Mouse (Mus musculus): Measurements from ENCODE around the gene Ifnl2. TPM values are rescaled to one million over a fixed set of nuclear protein-coding genes. Genes with fewer than 3 reads are reported as not detected.
"Not testable (repeated sequence)": the region's sequence is repeated elsewhere in the genome, so short reads cannot be mapped to it uniquely, and the experiment has no call there.

Gene Ifnl2
- polyA plus RNA-seq, 1 experiment from 2014 or later, result not detected

GRCm38 (mm10) chr7:28540526-28540925 lies 30.3 kb upstream of the Ifnl2 start, which contains the start of gene Sycn:
Gene Sycn, plus strand, starts transcription at chr7:28540885.
- no peak for ATAC-seq (ENCODE audit: low FRiP score, low read depth)
- peaks cover 23% of the 10 kb centered on the region for H3K27me3 ChIP-seq
- no peaks in the 10 kb centered on the region for H3K9me3 ChIP-seq
- H3K4me2 ChIP-seq (replicated peaks), result no peak within 1 kb of the TSS
- H3K4me1 ChIP-seq, result 0 out of 2 replicates have a peak, but pooled peaks cover 5% of the 10 kb centered on the region
- WGBS, result 73% methylated on average over 4 of the region's 4 CpGs
- H3K27ac ChIP-seq, result no peak within 1 kb of the TSS
- H3K9ac ChIP-seq, result no peak within 1 kb of the TSS
- no peak within 1 kb of the TSS for H3K4me3 ChIP-seq
- no peaks in the 10 kb centered on the region for H3K36me3 ChIP-seq

- WGBS, result 80% methylated on average over 6 of the region's 6 CpGs
- H3K4me2 ChIP-seq (replicated peaks); H3K36me3 ChIP-seq; H3K4me1 ChIP-seq; H3K27ac ChIP-seq; H3K27me3 ChIP-seq; H3K9me3 ChIP-seq; ATAC-seq (ENCODE audit: low FRiP score, low read depth); H3K9ac ChIP-seq; H3K4me3 ChIP-seq: not testable (repeated sequence)
Observed at GRCm38 (mm10) chr7:28538886-28539285, 28.6 kb upstream of the Ifnl2 start.

GRCm38 (mm10) chr7:28532005-28532404 lies 21.8 kb upstream of the Ifnl2 start:
- Histone ChIP-seq H3K9ac (no peak overlapping the region), H3K4me2 (replicated peaks) (no peak overlapping the region), H3K4me1 (no peaks in the 10 kb centered on the region; the same call in 1 of the 2 replicates), H3K9me3 (no peaks in the 10 kb centered on the region), H3K27ac (no peak overlapping the region), H3K27me3 (peaks cover 4% of the 10 kb centered on the region; the same call in 1 of the 2 replicates), H3K36me3 (no peaks in the 10 kb centered on the region), H3K4me3 (no peak overlapping the region)
- ATAC-seq (ENCODE audit: low FRiP score, low read depth), result no peak
- 48% methylated on average over 8 of the region's 8 CpGs for WGBS

- H3K36me3 ChIP-seq, result no peaks in the 10 kb centered on the region
- H3K9ac ChIP-seq, result no peak overlapping the region
- H3K4me2 ChIP-seq (replicated peaks), result peak overlapping the region; percentile 9; the same call in 1 of the 2 replicates
- H3K27ac ChIP-seq, result no peak overlapping the region
- whole genome bisulfite sequencing, result 6% methylated on average over 19 of the region's 19 CpGs
- no peaks in the 10 kb centered on the region for H3K9me3 ChIP-seq
- no peak overlapping the region for H3K4me3 ChIP-seq
- peaks cover 4% of the 10 kb centered on the region; the same call in 1 of the 2 replicates for H3K27me3 ChIP-seq
- no peak; the same call in 1 of the 2 replicates for ATAC-seq (ENCODE audit: low FRiP score, low read depth)
- H3K4me1 ChIP-seq, result no peaks in the 10 kb centered on the region; the same call in 1 of the 2 replicates
Observed at GRCm38 (mm10) chr7:28527922-28528719, 17.9 kb upstream of the Ifnl2 start.

- WGBS, result 69% methylated on average over 5 of the region's 6 CpGs
- not testable (repeated sequence) for ATAC-seq (ENCODE audit: low FRiP score, low read depth); H3K9ac ChIP-seq; H3K4me3 ChIP-seq; H3K27me3 ChIP-seq; H3K27ac ChIP-seq; H3K4me2 ChIP-seq (replicated peaks); H3K4me1 ChIP-seq; H3K36me3 ChIP-seq; H3K9me3 ChIP-seq
Observed at GRCm38 (mm10) chr7:28522536-28522935, 12.3 kb upstream of the Ifnl2 start, which contains the start of gene Ifnl3. Gene Ifnl3, plus strand, starts transcription at chr7:28522836.

GRCm38 (mm10) chr7:28511441-28511840 lies 1.2 kb upstream of the Ifnl2 start:
- WGBS, result 73% methylated on average over 8 of the region's 8 CpGs
- no peak overlapping the region for H3K4me2 ChIP-seq (replicated peaks)
- H3K9ac ChIP-seq, result no peak overlapping the region

GRCm38 (mm10) chr7:28509121-28509520 lies 1.1 kb downstream of the Ifnl2 start:
- H3K9me3 ChIP-seq; H3K4me2 ChIP-seq (replicated peaks); H3K27me3 ChIP-seq; ATAC-seq (ENCODE audit: low FRiP score, low read depth); H3K9ac ChIP-seq; H3K4me3 ChIP-seq; H3K4me1 ChIP-seq; H3K27ac ChIP-seq; H3K36me3 ChIP-seq: not testable (repeated sequence)
- 75% methylated on average over 2 of the region's 2 CpGs for WGBS

More at GRCm38 (mm10) chr7:28511441-28511840, 1.2 kb upstream of the Ifnl2 start:
- no peak overlapping the region for H3K4me3 ChIP-seq
- H3K9me3 ChIP-seq, result no peaks in the 10 kb centered on the region
- H3K4me1 ChIP-seq, result no peaks in the 10 kb centered on the region
- no peak overlapping the region for H3K27ac ChIP-seq
- no peaks in the 10 kb centered on the region for H3K27me3 ChIP-seq
- ATAC-seq (ENCODE audit: low FRiP score, low read depth), result no peak
- no peaks in the 10 kb centered on the region for H3K36me3 ChIP-seq

GRCm38 (mm10) chr7:28505585-28505984 lies 4.7 kb downstream of the Ifnl2 start:
- no peak overlapping the region for H3K4me2 ChIP-seq (replicated peaks)
- H3K36me3 ChIP-seq, result no peaks in the 10 kb centered on the region
- peaks cover 6% of the 10 kb centered on the region; the same call in 1 of the 2 replicates for H3K9me3 ChIP-seq
- no peak overlapping the region for H3K4me3 ChIP-seq
- H3K9ac ChIP-seq, result no peak overlapping the region
- ATAC-seq (ENCODE audit: low FRiP score, low read depth), result no peak
- no peaks in the 10 kb centered on the region for H3K27me3 ChIP-seq
- 3% methylated on average over 5 of the region's 5 CpGs for WGBS
- H3K27ac ChIP-seq, result no peak overlapping the region
- H3K4me1 ChIP-seq, result no peaks in the 10 kb centered on the region

- ATAC-seq (ENCODE audit: low FRiP score, low read depth), result no peak
- H3K9ac ChIP-seq, result no peak overlapping the region
- no peak overlapping the region for H3K4me3 ChIP-seq
- no peaks in the 10 kb centered on the region; the same call in 1 of the 2 replicates for H3K9me3 ChIP-seq
- 76% methylated on average over 11 of the region's 11 CpGs for WGBS
- no peaks in the 10 kb centered on the region for H3K36me3 ChIP-seq
- no peaks in the 10 kb centered on the region for H3K27me3 ChIP-seq
- 0 out of 2 replicates have a peak, but pooled peaks cover 4% of the 10 kb centered on the region for H3K4me1 ChIP-seq
- no peak overlapping the region for H3K4me2 ChIP-seq (replicated peaks)
- H3K27ac ChIP-seq, result no peak overlapping the region
Observed at GRCm38 (mm10) chr7:28495426-28495825, 14.8 kb downstream of the Ifnl2 start.

- peaks cover 16% of the 10 kb centered on the region for H3K4me1 ChIP-seq
- H3K36me3 ChIP-seq, result no peaks in the 10 kb centered on the region
- H3K4me3 ChIP-seq, result no peak overlapping the region
- no peaks in the 10 kb centered on the region; the same call in 1 of the 2 replicates for H3K9me3 ChIP-seq
- 83% methylated on average over 8 of the region's 8 CpGs for WGBS
- H3K27me3 ChIP-seq, result peaks cover 10% of the 10 kb centered on the region
- no peak overlapping the region for H3K4me2 ChIP-seq (replicated peaks)
- ATAC-seq (ENCODE audit: low FRiP score, low read depth), result no peak
- no peak overlapping the region for H3K9ac ChIP-seq
- no peak overlapping the region for H3K27ac ChIP-seq
Observed at GRCm38 (mm10) chr7:28492310-28492709, 17.9 kb downstream of the Ifnl2 start.

- Histone ChIP-seq H3K4me2 (replicated peaks) (peak overlapping the region; percentile 27), H3K27ac (no peak overlapping the region), H3K9me3 (no peaks in the 10 kb centered on the region; the same call in 1 of the 2 replicates), H3K4me1 (peaks cover 16% of the 10 kb centered on the region), H3K4me3 (no peak overlapping the region), H3K27me3 (peaks cover 12% of the 10 kb centered on the region), H3K36me3 (no peaks in the 10 kb centered on the region), H3K9ac (no peak overlapping the region)
- 24% methylated on average over 14 of the region's 14 CpGs for WGBS
- no peak for ATAC-seq (ENCODE audit: low FRiP score, low read depth)
Observed at GRCm38 (mm10) chr7:28490903-28491302, 19.4 kb downstream of the Ifnl2 start.

GRCm38 (mm10) chr7:28490410-28490809 lies 19.8 kb downstream of the Ifnl2 start:
- H3K9me3 ChIP-seq, result no peaks in the 10 kb centered on the region; the same call in 1 of the 2 replicates
- no peak overlapping the region for H3K9ac ChIP-seq
- WGBS, result 3% methylated on average over 10 of the region's 10 CpGs
- H3K4me3 ChIP-seq, result no peak overlapping the region
- no peak for ATAC-seq (ENCODE audit: low FRiP score, low read depth)
- no peaks in the 10 kb centered on the region for H3K36me3 ChIP-seq
- H3K27ac ChIP-seq, result no peak overlapping the region
- peak overlapping the region; percentile 27 for H3K4me2 ChIP-seq (replicated peaks)
- peaks cover 12% of the 10 kb centered on the region for H3K27me3 ChIP-seq
- H3K4me1 ChIP-seq, result peaks cover 16% of the 10 kb centered on the region
